Mouse (Mus musculus): ENCODE results near the gene Defb22.

The Defb22 gene

DNA sequence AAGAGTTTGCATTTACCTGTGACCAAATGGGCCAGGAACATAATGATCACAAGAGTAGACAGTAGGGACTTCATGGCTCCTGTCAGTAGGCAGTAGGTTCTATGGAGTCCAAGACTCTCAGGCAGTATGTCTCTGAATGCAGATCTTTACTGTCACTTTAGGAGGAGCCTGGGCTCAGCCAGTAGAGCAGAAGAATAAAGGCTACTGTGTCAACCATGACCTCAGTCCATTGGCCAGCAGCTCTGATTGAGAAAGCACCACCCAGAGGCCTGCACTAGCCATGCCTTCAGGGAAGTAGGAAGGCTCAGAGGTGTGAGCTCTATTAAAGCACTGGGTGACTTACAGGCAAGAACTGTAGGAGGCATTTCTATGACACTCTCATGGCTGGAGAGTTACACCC, at the start of gene Defb22:
Gene Defb22 (minus strand): TSS at position 101 of the 400 bp plus-strand sequence.
- DNase-seq (ENCODE audit: low spot score) = no peak

GRCm38 (mm10) chr2:152517981-152518380, 28.0 kb upstream of the Defb22 start, which contains the start of gene Defb28:
Defb28 (plus strand) TSS chr2:152518255.
- DNase-seq (ENCODE audit: low spot score) = no peak

DNA sequence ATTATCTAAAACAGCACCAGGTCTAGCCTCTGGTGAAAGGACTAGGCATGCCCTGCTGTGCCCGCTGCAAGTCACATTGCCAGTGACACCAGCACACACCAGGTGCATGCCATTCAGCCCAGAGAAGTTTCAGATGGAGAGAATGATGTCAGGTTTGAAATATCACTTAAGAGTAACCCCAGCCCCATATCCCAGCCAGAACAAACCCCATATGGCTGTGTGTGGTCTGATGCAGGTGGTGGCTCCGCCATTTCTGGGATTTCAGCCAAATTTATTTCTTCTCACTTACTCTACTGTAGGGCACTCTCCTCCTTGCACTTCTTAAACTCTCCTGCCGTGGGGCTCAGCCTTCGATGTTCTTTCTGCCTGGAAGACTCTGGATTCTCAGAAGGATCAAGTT, 26.1 kb upstream of the Defb22 start:
- DNase-seq (ENCODE audit: low spot score) = no peak

- DNase-seq (ENCODE audit: low spot score) = no peak
Observed at GRCm38 (mm10) chr2:152511592-152511991, 21.7 kb upstream of the Defb22 start, which contains the start of gene Defb26. Defb26 (minus strand) TSS chr2:152511692.

DNA sequence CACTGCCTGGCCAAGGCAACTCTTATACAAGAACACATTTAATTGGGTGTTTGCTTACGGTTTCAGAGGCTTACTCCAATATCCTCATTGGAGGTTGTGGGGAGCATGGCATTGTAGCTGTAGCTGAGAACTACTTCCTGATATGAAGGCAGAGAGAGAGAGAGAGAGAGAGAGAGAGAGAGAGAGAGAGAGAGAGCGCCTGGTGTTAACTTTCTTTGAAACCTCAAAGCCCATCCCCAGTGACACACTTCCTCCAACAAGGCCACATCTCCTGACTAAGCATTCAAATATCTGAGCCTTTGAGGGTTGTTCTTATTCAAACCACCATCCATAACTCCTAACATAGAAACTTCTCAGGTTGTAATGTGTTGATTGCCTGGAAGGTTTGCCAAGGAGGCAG, 14.0 kb upstream of the Defb22 start:
- no peak for DNase-seq (ENCODE audit: low spot score)

DNA sequence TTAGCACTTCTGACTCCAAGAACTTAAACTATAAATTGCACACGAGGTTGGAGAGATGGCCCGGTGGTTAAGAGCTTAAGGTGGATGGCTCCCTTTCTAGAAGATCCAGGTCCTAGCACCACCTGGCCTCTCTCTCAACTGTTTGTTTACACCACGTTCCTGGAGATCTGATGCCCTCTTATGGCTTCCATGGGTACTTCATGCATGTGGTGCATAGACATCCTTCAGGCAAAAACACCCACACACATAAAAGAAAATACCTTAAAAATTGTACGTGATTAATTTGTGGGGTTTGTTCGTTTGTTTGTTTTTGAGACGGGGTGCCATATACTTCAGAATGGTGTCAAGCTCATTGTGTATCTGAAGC, 10.9 kb upstream of the Defb22 start:
- no peak for DNase-seq (ENCODE audit: low spot score)

DNA sequence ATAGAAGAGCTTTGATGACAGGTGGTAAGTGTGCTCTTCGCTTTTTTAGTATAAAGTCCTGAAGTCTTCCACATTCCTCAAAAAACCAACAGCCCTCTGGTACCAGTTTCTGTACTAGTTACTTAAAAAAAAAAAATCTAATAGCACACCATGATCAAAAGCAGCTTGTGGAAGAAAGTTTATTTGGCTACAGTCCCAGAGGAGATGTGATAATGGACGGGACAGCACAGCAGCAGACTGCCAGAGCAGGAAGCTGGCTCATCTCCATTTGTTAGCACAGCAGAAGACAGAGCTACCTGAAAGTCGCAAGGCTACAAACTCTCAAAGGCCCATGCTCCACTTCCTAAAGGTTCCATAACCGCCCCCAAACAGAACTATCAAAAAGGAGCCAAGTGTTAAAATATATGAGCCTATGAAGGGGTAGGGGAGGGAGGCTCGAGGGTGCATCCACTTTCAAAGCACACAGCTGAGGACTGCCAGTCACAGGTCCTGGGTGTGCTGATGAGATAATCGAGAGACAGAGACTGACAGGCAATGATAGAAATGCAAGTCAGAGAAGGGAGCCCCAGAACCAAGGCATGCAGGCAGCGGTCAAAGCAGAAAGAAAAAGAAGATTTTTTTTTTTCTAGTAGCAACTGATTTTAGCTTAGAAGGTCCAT, 10.4 kb upstream of the Defb22 start:
- DNase-seq (ENCODE audit: low spot score) = no peak

- no peak for DNase-seq (ENCODE audit: low spot score)
Observed at GRCm38 (mm10) chr2:152498020-152498419, 8.1 kb upstream of the Defb22 start.

- DNase-seq (ENCODE audit: low spot score) = no peak
Observed at GRCm38 (mm10) chr2:152493151-152493550, 3.2 kb upstream of the Defb22 start.

DNA sequence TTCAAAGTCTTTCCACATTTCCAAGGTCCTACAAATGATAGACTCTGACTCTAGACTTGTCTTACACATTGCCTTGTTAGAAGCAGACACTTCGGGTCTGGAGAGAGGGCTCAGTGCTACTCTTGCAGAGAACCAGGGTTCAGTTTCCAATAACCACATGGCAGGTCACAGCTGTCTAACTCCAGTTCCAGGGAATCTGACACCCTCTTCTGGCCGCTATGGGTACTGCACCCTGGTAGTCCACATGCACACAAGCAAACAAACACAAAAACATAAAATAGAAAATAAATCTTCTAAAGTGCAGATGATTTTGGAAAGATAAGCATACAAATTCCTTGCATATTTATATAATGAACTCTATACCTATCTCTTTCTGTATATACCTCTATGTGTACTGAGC, 2.9 kb downstream of the Defb22 start:
- DNase-seq (ENCODE audit: low spot score) = no peak

- DNase-seq (ENCODE audit: low spot score) = no peak
Observed at GRCm38 (mm10) chr2:152481726-152482125, 8.2 kb downstream of the Defb22 start.

- no peak for DNase-seq (ENCODE audit: low spot score)
Observed at GRCm38 (mm10) chr2:152480881-152481280, 9.1 kb downstream of the Defb22 start.

DNA sequence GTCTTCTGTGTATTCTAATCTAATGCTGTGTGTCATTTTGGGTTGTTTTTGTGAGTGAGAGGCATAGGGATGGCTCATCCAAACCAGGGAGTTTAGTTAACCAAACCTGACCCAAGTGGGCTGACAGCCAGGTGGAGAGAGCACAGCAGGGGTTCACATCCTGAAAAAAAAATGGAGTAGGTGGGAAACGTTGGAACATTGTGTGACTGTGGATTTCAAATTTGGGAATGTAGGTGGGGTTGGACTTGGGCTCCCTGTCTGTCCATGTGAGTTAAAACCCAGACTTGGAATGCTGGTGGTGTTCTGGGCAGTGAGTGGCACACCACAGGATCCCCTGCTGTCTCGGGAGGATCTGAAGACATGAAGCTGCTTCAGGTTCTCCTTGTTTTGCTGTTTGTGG, 13.2 kb downstream of the Defb22 start, which contains the start of gene Defb20:
Gene Defb20 (plus strand): TSS at position 301 of the 400 bp plus-strand sequence.
- no peak for DNase-seq (ENCODE audit: low spot score)

GRCm38 (mm10) chr2:152472434-152472833, 17.5 kb downstream of the Defb22 start:
- DNase-seq (ENCODE audit: low spot score) = no peak

- peak; percentile 7 for DNase-seq (ENCODE audit: low spot score)
Observed at GRCm38 (mm10) chr2:152470973-152471372, 19.0 kb downstream of the Defb22 start.

- no peak for DNase-seq (ENCODE audit: low spot score)
Observed at GRCm38 (mm10) chr2:152464570-152465150, 25.3 kb downstream of the Defb22 start, which contains the start of gene Defb23. Defb23 (minus strand) TSS chr2:152464620.

DNA sequence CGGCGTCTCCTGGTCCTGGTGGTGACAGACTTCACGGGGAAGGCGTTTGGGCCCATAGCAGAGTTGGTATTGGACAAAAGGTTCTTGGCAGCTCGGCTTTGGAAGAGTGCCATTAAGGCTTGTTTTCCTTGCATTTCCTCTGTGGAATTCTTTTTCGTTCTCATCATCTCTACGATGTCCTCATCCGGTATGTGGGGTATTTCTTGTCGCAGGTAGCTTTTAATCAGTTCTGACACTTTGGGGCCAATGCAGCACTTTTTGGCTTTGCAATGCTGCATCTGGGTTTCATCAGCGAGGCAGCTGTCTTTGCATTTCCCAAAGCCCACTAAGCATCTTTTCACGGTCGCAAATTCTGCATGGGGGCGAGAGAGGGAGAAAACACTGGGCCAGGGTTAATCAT, 30.7 kb downstream of the Defb22 start:
- no peak for DNase-seq (ENCODE audit: low spot score)

- no peak for DNase-seq (ENCODE audit: low spot score)
Observed at GRCm38 (mm10) chr2:152452101-152452781, 37.7 kb downstream of the Defb22 start.

DNA sequence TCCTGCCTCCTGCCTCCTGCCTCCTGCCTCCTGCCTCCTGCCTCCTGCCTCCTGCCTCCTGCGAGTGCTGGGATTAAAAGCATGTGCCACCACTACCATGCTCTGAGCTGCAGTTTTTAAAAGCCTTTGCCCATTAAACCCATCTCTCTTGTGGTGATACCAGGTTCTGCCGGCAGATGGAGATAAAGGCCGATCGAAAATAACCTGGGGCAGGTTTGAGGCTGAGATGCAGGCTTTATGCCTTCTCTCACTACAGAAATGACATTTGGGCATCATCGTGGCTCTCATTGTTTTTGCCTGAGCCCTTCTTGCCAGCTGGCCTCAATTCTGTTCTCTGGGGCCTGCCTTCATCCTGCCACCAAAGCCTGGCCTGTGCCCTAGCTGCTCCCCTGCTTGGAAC, 39.7 kb downstream of the Defb22 start:
- peak; percentile 18 for DNase-seq (ENCODE audit: low spot score)

DNA sequence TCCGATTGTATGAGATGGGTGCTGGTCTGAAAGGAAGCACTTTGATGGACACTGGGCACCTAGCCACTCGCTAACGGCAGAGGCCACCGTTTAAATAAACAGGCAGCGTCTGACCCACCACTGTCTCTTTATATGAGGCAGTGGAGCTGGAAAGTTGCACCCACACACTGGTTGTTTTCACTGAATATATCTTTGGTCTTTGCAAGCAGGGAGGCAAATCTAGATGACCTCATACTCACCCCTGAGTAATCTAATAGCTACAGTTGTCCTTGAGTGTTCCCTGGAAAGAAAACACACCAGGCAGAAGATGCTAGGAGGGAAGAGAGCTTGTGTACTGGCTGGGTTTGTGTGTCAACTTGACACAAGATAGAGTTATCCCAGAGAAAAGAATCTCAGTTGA, 42.5 kb downstream of the Defb22 start:
- DNase-seq (ENCODE audit: low spot score) = no peak

DNA sequence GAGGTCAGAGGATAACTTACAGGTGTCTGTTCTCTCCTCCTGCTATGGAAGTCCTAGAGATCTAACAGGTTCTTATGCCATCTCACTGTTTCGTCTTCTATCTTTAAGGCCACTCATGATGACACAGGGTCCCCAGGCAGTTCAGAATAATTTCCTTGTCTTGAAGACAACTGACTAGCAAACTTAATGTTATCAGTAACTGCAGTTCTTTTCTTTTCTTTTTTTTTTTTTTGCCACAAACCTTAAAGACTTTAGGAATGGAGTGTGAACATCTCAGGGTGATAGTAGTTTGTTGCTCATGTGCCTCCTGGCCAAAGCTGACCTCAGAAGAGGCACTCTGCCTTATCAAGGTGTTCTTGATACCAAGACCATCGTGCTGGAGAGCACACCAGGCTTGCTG, 43.3 kb downstream of the Defb22 start:
- DNase-seq (ENCODE audit: low spot score) = no peak

GRCm38 (mm10) chr2:152443281-152443680, 46.7 kb downstream of the Defb22 start:
- DNase-seq (ENCODE audit: low spot score) = no peak

GRCm38 (mm10) chr2:152442322-152442721, 47.6 kb downstream of the Defb22 start:
- DNase-seq (ENCODE audit: low spot score) = no peak
